Comparison of ENCODE assay signal across 18 mouse cellular contexts in genomic region chr12:75179491-75179890, GRCm38 (mm10). TPM values are rescaled to one million over a fixed set of nuclear protein-coding genes. Genes with fewer than 3 reads are reported as not detected.
DNase-seq lines count a peak whose midpoint lies in the region; ATAC-seq and TF ChIP-seq lines count a peak whose summit lies in the region.
"Had no signal": no experiment of that assay in that cellular context is flagged by ENCODE, and none has a peak within 500 bp of the region (broad histone marks: within the 10 kb centered on the region; RNA-seq: fewer than 3 reads in every experiment).

No protein-coding gene starts in this region.

- no peaks in the 10 kb centered on the region for H3K27me3 ChIP-seq in midbrain, embryonic 14.5 days (ENCODE audit: control insufficient read depth, insufficient read depth, low read length)
- no peaks in the 10 kb centered on the region for H3K27me3 ChIP-seq in midbrain, embryonic 16.5 days (ENCODE audit: control insufficient read depth, insufficient read depth, low read depth, low read length)
- H3K27me3 ChIP-seq in liver, postnatal 0 days (ENCODE audit: insufficient read depth, low read length) = peaks cover 32% of the 10 kb centered on the region

- no peak overlapping the region for H3K4me2 ChIP-seq in midbrain, embryonic 14.5 days (ENCODE audit: low read length)
- no peak overlapping the region for H3K4me2 ChIP-seq in midbrain, embryonic 16.5 days (ENCODE audit: low read length)
- H3K4me2 ChIP-seq in liver, postnatal 0 days (ENCODE audit: low read depth, low read length) = no peak overlapping the region
- H3K4me2 ChIP-seq: hindbrain, embryonic 15.5 days; liver, embryonic 11.5 days; lung, embryonic 15.5 days; neural tube, embryonic 12.5 days had no signal

- no peak overlapping the region for H3K4me3 ChIP-seq in midbrain, embryonic 14.5 days (replicated peaks; ENCODE audit: low read depth, low read length)
- H3K4me3 ChIP-seq in midbrain, embryonic 16.5 days (ENCODE audit: low read depth, low read length) = no peak overlapping the region
- no peak overlapping the region for H3K4me3 ChIP-seq in liver, postnatal 0 days (ENCODE audit: low read depth, low read length)
- H3K4me3 ChIP-seq: hindbrain, embryonic 15.5 days; lung, embryonic 15.5 days; neural tube, embryonic 12.5 days had no signal

- TF ChIP-seq EP300 in liver, postnatal 0 days (IDR thresholded peaks at IDR 0.05; ENCODE audit: low read depth) = no peak

- TF ChIP-seq CTCF in liver, postnatal 0 days (IDR thresholded peaks at IDR 0.05; ENCODE audit: low read depth) = no peak

- peaks cover 7% of the 10 kb centered on the region for H3K4me1 ChIP-seq in midbrain, embryonic 14.5 days (ENCODE audit: control insufficient read depth, insufficient read depth, low read length)
- peaks cover 18% of the 10 kb centered on the region for H3K4me1 ChIP-seq in midbrain, embryonic 16.5 days (ENCODE audit: control insufficient read depth, insufficient read depth, low read length)
- no peaks in the 10 kb centered on the region for H3K4me1 ChIP-seq in liver, postnatal 0 days (ENCODE audit: insufficient read depth)

- no peak overlapping the region for H3K27ac ChIP-seq in midbrain, embryonic 14.5 days (replicated peaks; ENCODE audit: low read depth, low read length)
- no peak overlapping the region for H3K27ac ChIP-seq in midbrain, embryonic 16.5 days (ENCODE audit: low read length)
- H3K27ac ChIP-seq in liver, postnatal 0 days (ENCODE audit: low read depth) = no peak overlapping the region
- H3K27ac ChIP-seq: hindbrain, embryonic 15.5 days; lung, embryonic 15.5 days; neural tube, embryonic 12.5 days had no signal

- H3K9ac ChIP-seq in midbrain, embryonic 14.5 days (replicated peaks; ENCODE audit: low read length) = no peak overlapping the region
- H3K9ac ChIP-seq in midbrain, embryonic 16.5 days (ENCODE audit: low read depth, low read length) = no peak overlapping the region
- H3K9ac ChIP-seq in liver, postnatal 0 days (replicated peaks) = no peak overlapping the region
- H3K9ac ChIP-seq: hindbrain, embryonic 15.5 days; lung, embryonic 15.5 days; neural tube, embryonic 12.5 days had no signal

- no peak for ATAC-seq in midbrain, embryonic 14.5 days (ENCODE audit: low FRiP score, low TSS enrichment)
- ATAC-seq in midbrain, embryonic 16.5 days = no peak
- ATAC-seq in liver, postnatal 0 days = no peak

- H3K36me3 ChIP-seq in midbrain, embryonic 14.5 days (ENCODE audit: control insufficient read depth, insufficient read depth, low read length) = no peaks in the 10 kb centered on the region
- no peaks in the 10 kb centered on the region for H3K36me3 ChIP-seq in midbrain, embryonic 16.5 days (ENCODE audit: control insufficient read depth, insufficient read depth, low read length)
- H3K36me3 ChIP-seq in liver, postnatal 0 days (replicated peaks; ENCODE audit: insufficient read depth, low read length) = no peaks in the 10 kb centered on the region
- H3K36me3 ChIP-seq: hindbrain, embryonic 15.5 days; lung, embryonic 15.5 days; neural tube, embryonic 12.5 days had no signal

- peak; percentile 11 to 16 for DNase-seq in cerebellum, postnatal 14 days
- no peak for DNase-seq in cerebellum, adult 18-20 months
- peak; percentile 33 for DNase-seq in midbrain, embryonic 14.5 days
- peak; percentile 7 to 22 for DNase-seq in layer of hippocampus, postnatal 14 days (ENCODE audit: low spot score in 2 of 2)
- DNase-seq in right cerebral cortex, postnatal 25 days = peak; percentile 30
- no peak for DNase-seq in gastrocnemius, postnatal 10 days
- DNase-seq in liver, postnatal 0 days = no peak
- DNase-seq: cerebellum, adult 8-10 months; kidney, adult 11 months; kidney, postnatal 10 days had no signal

- 61% methylated on average over 8 of the region's 8 CpGs for WGBS in midbrain, embryonic 14.5 days
- WGBS in midbrain, embryonic 16.5 days = 59% methylated on average over 8 of the region's 8 CpGs
- WGBS in liver, postnatal 0 days (ENCODE audit: insufficient replicate concordance) = 34% methylated on average over 8 of the region's 8 CpGs

- H3K9me3 ChIP-seq in midbrain, embryonic 14.5 days (ENCODE audit: control insufficient read depth, low read length) = no peaks in the 10 kb centered on the region
- H3K9me3 ChIP-seq in midbrain, embryonic 16.5 days (replicated peaks; ENCODE audit: control insufficient read depth, low read length, poor library complexity, severe bottlenecking) = no peaks in the 10 kb centered on the region
- no peaks in the 10 kb centered on the region for H3K9me3 ChIP-seq in liver, postnatal 0 days (ENCODE audit: low read length)
- H3K9me3 ChIP-seq: hindbrain, embryonic 15.5 days; lung, embryonic 15.5 days; neural tube, embryonic 12.5 days had no signal

RNA-seq across cellular contexts. Expression of gene Kcnh5, which starts 2.4 kb away (rescaled TPM):
- polyA plus RNA-seq in midbrain, embryonic 14.5 days (2014; fragmentation: Nextera tagmentation; extraction: Ambion mirVana) = 2.5 and 2.9 TPM in 2 replicates
- 3.4 and 4.1 TPM in 2 replicates for polyA plus RNA-seq in midbrain, embryonic 16.5 days (2015; fragmentation: Nextera tagmentation; extraction: Ambion mirVana)
- 1 to 10 TPM; 6.3 to 8.8 TPM for total RNA-seq in layer of hippocampus, postnatal 14 days (2021)
- total RNA-seq in gastrocnemius, postnatal 10 days (2021) = under 1 TPM; 0.23 to 0.40 TPM
- polyA plus RNA-seq in liver, postnatal 0 days (2015; fragmentation: Nextera tagmentation; extraction: Ambion mirVana) = not detected in 2 replicates
- total RNA-seq: gastrocnemius, adult 8-10 months; heart, adult 8-10 months had no signal
- polyA plus RNA-seq: heart, postnatal 0 days had no signal

Comparison
In these comparisons a context has a peak if more than half of its experiments do, and no peak if none do; other contexts are left out.
1. DNase-seq: peak in cerebellum, postnatal 14 days (2 of 2), midbrain, embryonic 14.5 days (single experiment), layer of hippocampus, postnatal 14 days (2 of 2) and right cerebral cortex, postnatal 25 days (single experiment); none in cerebellum, adult 18-20 months (0 of 2), gastrocnemius, postnatal 10 days (single experiment) and liver, postnatal 0 days (single experiment).